In the genomic region with DNA sequence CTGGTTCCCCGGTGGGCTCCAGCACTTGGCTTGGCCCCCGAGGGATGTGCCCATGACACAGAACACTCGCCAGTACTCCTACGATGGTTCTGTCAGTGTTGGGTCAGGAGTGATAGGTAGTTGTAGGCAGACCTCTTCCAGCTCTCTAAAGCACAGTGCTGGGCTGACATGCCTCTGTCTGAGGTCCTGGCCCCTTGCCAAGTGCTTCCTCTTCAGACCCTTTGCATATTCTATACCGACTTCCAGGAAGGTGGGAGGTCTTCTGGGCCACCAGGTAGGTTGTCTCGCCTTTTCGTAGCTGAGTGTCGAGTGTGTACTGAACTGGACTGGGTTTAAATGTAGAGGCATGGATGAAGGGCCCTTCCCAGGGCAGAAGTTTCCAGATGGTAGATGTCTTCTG, we compare ENCODE assay signal across 17 mouse cellular contexts. TPM values are rescaled to one million over a fixed set of nuclear protein-coding genes. Genes with fewer than 3 reads are reported as not detected.
"Had no signal": no experiment of that assay in that cellular context is flagged by ENCODE, and none has a peak within 500 bp of the region (broad histone marks: within the 10 kb centered on the region; RNA-seq: fewer than 3 reads in every experiment).

No protein-coding gene starts in this region.

- H3K4me2 ChIP-seq: kidney, embryonic 15.5 days; limb, embryonic 13.5 days; neural tube, embryonic 15.5 days had no signal

- DNase-seq: kidney, adult 11 months; kidney, postnatal 25 days; layer of hippocampus, adult 9-11 months; layer of hippocampus, postnatal 36 days; lung, adult 18-20 months; lung, postnatal 4 days; midbrain, embryonic 14.5 days; thymus, postnatal 14 days had no signal

- H3K36me3 ChIP-seq: kidney, embryonic 15.5 days; limb, embryonic 13.5 days; midbrain, embryonic 10.5 days; neural tube, embryonic 15.5 days had no signal

- H3K27me3 ChIP-seq: kidney, embryonic 15.5 days; neural tube, embryonic 15.5 days had no signal

- H3K27ac ChIP-seq: kidney, embryonic 15.5 days; limb, embryonic 13.5 days; liver, embryonic 14.5 days; midbrain, embryonic 10.5 days; neural tube, embryonic 15.5 days; stomach, postnatal 0 days had no signal

- H3K4me3 ChIP-seq: kidney, embryonic 15.5 days; limb, embryonic 13.5 days; midbrain, embryonic 10.5 days; myocyte; neural tube, embryonic 15.5 days had no signal

- ATAC-seq: lung, postnatal 0 days had no signal

- H3K9ac ChIP-seq: kidney, embryonic 15.5 days; limb, embryonic 13.5 days; liver, embryonic 14.5 days; neural tube, embryonic 15.5 days had no signal

- H3K9me3 ChIP-seq: kidney, embryonic 15.5 days; limb, embryonic 13.5 days; midbrain, embryonic 10.5 days; neural tube, embryonic 15.5 days had no signal

- H3K4me1 ChIP-seq: kidney, embryonic 15.5 days; midbrain, embryonic 10.5 days; neural tube, embryonic 15.5 days had no signal

RNA-seq across cellular contexts. Expression of a gene that starts 44.4 kb away (rescaled TPM):
- total RNA-seq: liver, adult 2 months had no signal
- polyA plus RNA-seq: liver, adult 2 months had no signal
